Mouse (Mus musculus): ENCODE measurements at regions not wholly inside any gene's neighbourhood (a gene's known extent, or its start where the extent isn't known, plus 50 kb on each side); places are given as distances from the start of the nearest gene placed in this dataset.
"Not testable (repeated sequence)": the region's sequence is repeated elsewhere in the genome, so short reads cannot be mapped to it uniquely, and the experiment has no call there.

- Histone ChIP-seq H3K4me1 (ENCODE audit: control insufficient read depth, insufficient read depth, insufficient read length, low read length) (no peaks in the 10 kb centered on the region), H3K27ac (replicated peaks; ENCODE audit: low read depth, low read length) (no peak overlapping the region), H3K4me3 (ENCODE audit: insufficient read depth, low read depth, low read length) (no peak overlapping the region)
Measured at GRCm38 (mm10) chr8:15670722-15671121, 624.8 kb upstream of the BB014433 start.

DNA sequence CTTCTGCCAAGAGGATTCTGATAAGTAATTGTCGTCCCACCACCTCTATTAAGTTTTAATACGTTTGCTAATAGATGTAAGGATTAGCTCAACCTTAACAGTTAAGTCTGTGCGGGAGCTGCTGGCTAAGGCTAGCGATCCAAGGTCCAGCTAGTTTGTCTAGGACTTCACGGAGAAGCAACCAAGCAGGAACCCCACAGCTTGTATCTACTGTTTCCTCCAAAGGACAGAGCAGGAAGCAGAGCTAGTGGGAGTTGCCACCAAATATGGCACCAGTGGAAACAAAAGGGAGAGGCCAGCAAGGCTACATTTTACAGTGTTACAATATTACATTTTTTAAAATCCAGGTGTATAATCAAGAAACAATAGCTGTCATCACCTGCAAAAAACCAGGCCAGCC, 624.4 kb upstream of the BB014433 start:
- Histone ChIP-seq H3K27ac (replicated peaks; ENCODE audit: low read depth, low read length) (no peak overlapping the region), H3K4me1 (ENCODE audit: control insufficient read depth, insufficient read depth, insufficient read length, low read length) (no peaks in the 10 kb centered on the region), H3K4me3 (ENCODE audit: insufficient read depth, low read depth, low read length) (no peak overlapping the region)

- Histone ChIP-seq H3K4me1 (ENCODE audit: control insufficient read depth, insufficient read depth, insufficient read length, low read length) (no peaks in the 10 kb centered on the region), H3K27ac (replicated peaks; ENCODE audit: low read depth, low read length) (no peak overlapping the region), H3K4me3 (ENCODE audit: insufficient read depth, low read depth, low read length) (no peak overlapping the region)
Measured at GRCm38 (mm10) chr8:15669515-15669914, 623.6 kb upstream of the BB014433 start.

- H3K4me3 ChIP-seq (ENCODE audit: insufficient read depth, low read depth, low read length) = no peak overlapping the region
- no peaks in the 10 kb centered on the region for H3K4me1 ChIP-seq (ENCODE audit: control insufficient read depth, insufficient read depth, insufficient read length, low read length)
- no peak overlapping the region for H3K27ac ChIP-seq (replicated peaks; ENCODE audit: low read depth, low read length)
Measured at GRCm38 (mm10) chr8:15660602-15661001, 614.7 kb upstream of the BB014433 start.

DNA sequence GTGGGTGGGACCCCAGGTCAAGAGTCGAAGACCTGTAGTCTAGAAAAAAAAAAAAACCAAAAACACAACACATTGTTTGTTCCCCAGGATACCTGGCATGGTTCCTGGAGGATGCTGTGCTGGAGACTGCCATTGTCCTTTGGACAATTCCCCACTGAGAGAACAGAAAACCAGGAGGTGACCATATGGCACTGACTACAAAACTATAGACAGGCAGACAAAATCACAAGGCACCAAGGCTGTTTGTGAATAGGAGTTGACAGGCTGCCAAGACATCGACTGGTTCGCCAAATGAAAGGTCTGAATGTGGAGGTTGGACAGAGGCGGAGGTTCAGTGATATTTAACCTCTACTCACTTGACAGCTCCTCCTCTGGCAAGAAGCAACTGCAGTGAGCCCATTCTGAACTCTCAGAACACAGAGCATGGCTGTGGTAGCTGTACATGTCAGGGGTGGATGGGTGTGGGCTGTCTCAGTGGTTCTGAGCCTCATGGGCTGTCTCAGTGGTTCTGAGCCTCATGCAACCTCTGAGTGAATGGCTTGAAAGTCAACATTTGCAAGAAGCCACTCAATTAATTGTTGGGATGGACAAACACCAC, 589.0 kb upstream of the BB014433 start:
- H3K4me3 ChIP-seq (ENCODE audit: insufficient read depth, low read depth, low read length) = no peak overlapping the region
- H3K27ac ChIP-seq (replicated peaks; ENCODE audit: low read depth, low read length) = no peak overlapping the region
- H3K4me1 ChIP-seq (ENCODE audit: control insufficient read depth, insufficient read depth, insufficient read length, low read length) = no peaks in the 10 kb centered on the region

DNA sequence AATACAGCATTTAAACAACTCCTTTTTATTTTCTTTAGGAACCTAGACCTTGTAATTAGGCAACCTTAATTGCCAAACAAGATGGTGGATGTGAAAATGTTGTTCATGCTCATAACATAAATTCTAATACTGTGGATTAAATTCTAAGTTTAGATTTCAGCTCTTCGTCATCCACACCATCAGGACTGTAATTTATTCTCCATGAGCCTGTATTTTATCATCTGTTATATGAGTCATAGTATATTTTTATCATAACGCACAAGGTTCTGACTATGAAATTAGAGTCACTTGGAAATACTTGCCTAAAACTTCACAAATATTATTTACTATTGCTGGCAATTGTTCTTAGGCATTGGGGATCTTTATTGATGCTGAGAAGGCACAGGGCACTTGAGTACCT, 582.7 kb upstream of the BB014433 start:
- H3K27ac ChIP-seq (replicated peaks; ENCODE audit: low read depth, low read length) = no peak overlapping the region
- H3K4me3 ChIP-seq (ENCODE audit: insufficient read depth, low read depth, low read length) = no peak overlapping the region
- no peaks in the 10 kb centered on the region for H3K4me1 ChIP-seq (ENCODE audit: control insufficient read depth, insufficient read depth, insufficient read length, low read length)

GRCm38 (mm10) chr8:15623602-15624392, 577.9 kb upstream of the BB014433 start:
- not testable (repeated sequence) for H3K4me3 ChIP-seq (ENCODE audit: insufficient read depth, low read depth, low read length); H3K27ac ChIP-seq (replicated peaks; ENCODE audit: low read depth, low read length); H3K4me1 ChIP-seq (ENCODE audit: control insufficient read depth, insufficient read depth, insufficient read length, low read length)

- Histone ChIP-seq H3K4me1 (ENCODE audit: control insufficient read depth, insufficient read depth, insufficient read length, low read length) (no peaks in the 10 kb centered on the region), H3K4me3 (ENCODE audit: insufficient read depth, low read depth, low read length) (no peak overlapping the region), H3K27ac (replicated peaks; ENCODE audit: low read depth, low read length) (no peak overlapping the region)
Measured at GRCm38 (mm10) chr8:15610217-15610616, 564.3 kb upstream of the BB014433 start.

- H3K4me1 ChIP-seq (ENCODE audit: control insufficient read depth, insufficient read depth, insufficient read length, low read length) = no peaks in the 10 kb centered on the region
- H3K4me3 ChIP-seq (ENCODE audit: insufficient read depth, low read depth, low read length) = no peak overlapping the region
- H3K27ac ChIP-seq (replicated peaks; ENCODE audit: low read depth, low read length) = no peak overlapping the region
Measured at GRCm38 (mm10) chr8:15607598-15608215, 561.8 kb upstream of the BB014433 start.

DNA sequence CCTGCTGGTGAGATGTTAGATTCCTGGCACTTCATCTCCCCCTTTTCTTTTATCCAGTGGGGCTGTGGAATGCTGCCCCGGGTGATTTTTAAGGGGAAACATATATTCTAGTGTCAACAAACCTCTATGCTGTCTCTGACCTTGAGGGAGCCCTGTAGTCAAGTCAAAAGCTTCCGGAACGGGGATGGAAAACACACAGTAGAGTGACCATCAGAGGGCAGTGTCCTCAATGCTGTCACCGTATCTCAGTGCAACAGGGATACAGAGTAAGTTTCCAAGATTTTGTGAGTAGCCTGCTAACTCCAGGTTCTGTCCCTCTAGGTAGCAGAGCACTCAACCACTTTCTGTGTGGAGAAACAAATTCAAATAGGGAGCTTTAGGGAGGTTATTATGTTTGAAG, 555.7 kb upstream of the BB014433 start:
- Histone ChIP-seq H3K4me1 (ENCODE audit: control insufficient read depth, insufficient read depth, insufficient read length, low read length) (no peaks in the 10 kb centered on the region), H3K4me3 (ENCODE audit: insufficient read depth, low read depth, low read length) (no peak overlapping the region), H3K27ac (replicated peaks; ENCODE audit: low read depth, low read length) (no peak overlapping the region)

DNA sequence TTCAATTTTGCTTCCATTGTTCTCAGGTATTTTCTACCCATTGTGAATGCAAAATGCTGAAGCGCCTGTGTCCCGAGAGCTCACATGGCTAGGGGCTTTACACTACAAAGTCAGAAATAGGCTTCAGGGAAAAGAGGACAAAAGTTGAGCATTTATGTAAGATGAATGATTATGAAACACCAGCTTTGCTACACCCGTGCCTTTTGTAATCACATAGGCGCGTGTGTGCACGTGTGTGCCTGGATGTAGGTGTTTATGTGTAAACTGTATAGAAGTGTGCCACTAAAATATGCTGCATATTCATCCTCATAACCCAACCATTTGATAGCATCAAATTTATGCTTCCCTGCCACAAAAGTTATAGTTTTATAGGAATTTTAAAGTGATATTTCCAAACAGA, 547.2 kb upstream of the BB014433 start:
- no peak overlapping the region for H3K27ac ChIP-seq (replicated peaks; ENCODE audit: low read depth, low read length)
- no peaks in the 10 kb centered on the region for H3K4me1 ChIP-seq (ENCODE audit: control insufficient read depth, insufficient read depth, insufficient read length, low read length)
- no peak overlapping the region for H3K4me3 ChIP-seq (ENCODE audit: insufficient read depth, low read depth, low read length)

- H3K4me3 ChIP-seq (ENCODE audit: insufficient read depth, low read depth, low read length) = no peak overlapping the region
- no peak overlapping the region for H3K27ac ChIP-seq (replicated peaks; ENCODE audit: low read depth, low read length)
- H3K4me1 ChIP-seq (ENCODE audit: control insufficient read depth, insufficient read depth, insufficient read length, low read length) = no peaks in the 10 kb centered on the region
Measured at GRCm38 (mm10) chr8:15583782-15584181, 537.9 kb upstream of the BB014433 start.

- no peaks in the 10 kb centered on the region for H3K4me1 ChIP-seq (ENCODE audit: control insufficient read depth, insufficient read depth, insufficient read length, low read length)
- no peak overlapping the region for H3K27ac ChIP-seq (replicated peaks; ENCODE audit: low read depth, low read length)
- no peak overlapping the region for H3K4me3 ChIP-seq (ENCODE audit: insufficient read depth, low read depth, low read length)
Measured at GRCm38 (mm10) chr8:15570091-15570490, 524.2 kb upstream of the BB014433 start.

- no peak overlapping the region for H3K27ac ChIP-seq (replicated peaks; ENCODE audit: low read depth, low read length)
- H3K4me3 ChIP-seq (ENCODE audit: insufficient read depth, low read depth, low read length) = no peak overlapping the region
- H3K4me1 ChIP-seq (ENCODE audit: control insufficient read depth, insufficient read depth, insufficient read length, low read length) = no peaks in the 10 kb centered on the region
Measured at GRCm38 (mm10) chr8:15567742-15568141, 521.9 kb upstream of the BB014433 start.

- H3K27ac ChIP-seq (replicated peaks; ENCODE audit: low read depth, low read length) = no peak overlapping the region
- H3K4me3 ChIP-seq (ENCODE audit: insufficient read depth, low read depth, low read length) = no peak overlapping the region
- no peaks in the 10 kb centered on the region for H3K4me1 ChIP-seq (ENCODE audit: control insufficient read depth, insufficient read depth, insufficient read length, low read length)
Measured at GRCm38 (mm10) chr8:15562310-15563296, 516.7 kb upstream of the BB014433 start.
